Mouse (Mus musculus) kidney, adult 2 months (tissue): ENCODE results near the gene Zfp667.

Experiments
- CTCF ChIP-seq: fragments of 200-500 bp; conservative IDR thresholded peaks from 2 replicates; pipeline ENCODE4 v1.5.1; 2011; ENCODE audit warnings: low read depth, mild to moderate bottlenecking, control low read depth, low read length, moderate library complexity, mixed read lengths; ENCODE audit not compliant: insufficient read depth, insufficient read length
- POLR2A ChIP-seq: fragments of 200-500 bp; IDR thresholded peaks from one replicate; pipeline ENCODE4 v1.6.1; 2011; ENCODE audit warnings: low read depth, low read length, control low read depth

- TF ChIP-seq CTCF (peak; percentile 59), POLR2A (no peak)
Measured at GRCm38 (mm10) chr7:6265695-6266094, 20.7 kb upstream of the Zfp667 start.
